Mouse (Mus musculus): ENCODE measurements around the gene Nfkbiz.
A peak's percentile ranks its signal among the peaks of the same experiment; 100 is the strongest.

The Nfkbiz gene

GRCm38 (mm10) chr16:55832040-55832439, 6.7 kb downstream of the Nfkbiz start:
- no peak for DNase-seq (ENCODE audit: low spot score)

GRCm38 (mm10) chr16:55831451-55831850, 7.2 kb downstream of the Nfkbiz start:
- no peak for DNase-seq (ENCODE audit: low spot score)

DNA sequence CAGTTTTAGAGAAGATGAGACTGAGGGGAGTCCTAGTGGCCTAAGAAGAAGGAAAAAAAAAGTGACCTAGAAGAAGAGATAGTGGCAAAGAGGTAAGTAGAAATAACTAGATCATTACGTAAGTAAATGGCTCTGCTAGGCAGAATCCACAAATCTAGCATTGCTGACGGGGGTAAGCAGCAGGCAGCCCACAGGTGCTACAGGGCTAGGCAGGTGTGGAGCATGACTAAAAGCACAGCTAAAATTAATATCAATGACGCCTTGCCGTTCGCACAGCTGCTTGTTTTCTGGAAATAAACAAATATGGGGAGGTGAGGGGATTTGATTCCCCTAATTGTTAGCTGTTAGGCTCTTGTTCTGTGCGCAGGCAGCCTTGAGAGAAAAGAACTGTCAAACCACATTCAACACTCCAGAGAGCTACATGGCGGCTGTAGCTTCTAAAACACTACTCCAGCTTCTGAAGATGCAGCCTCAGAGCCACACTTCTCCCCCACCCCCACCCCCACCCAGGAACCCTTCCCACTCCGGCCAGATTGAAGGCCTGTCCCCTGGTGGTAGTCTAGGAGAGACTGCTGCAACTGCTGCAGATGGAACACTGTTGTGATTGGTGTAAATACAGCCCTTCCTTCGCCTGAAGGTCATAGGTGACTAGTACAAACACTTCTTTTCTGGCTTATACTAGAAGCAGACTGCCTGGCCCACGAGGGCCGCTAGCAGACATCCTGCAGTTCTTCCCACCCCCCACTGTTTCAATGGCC, 15.1 kb downstream of the Nfkbiz start:
- peak; percentile 19 for DNase-seq (ENCODE audit: low spot score)

DNA sequence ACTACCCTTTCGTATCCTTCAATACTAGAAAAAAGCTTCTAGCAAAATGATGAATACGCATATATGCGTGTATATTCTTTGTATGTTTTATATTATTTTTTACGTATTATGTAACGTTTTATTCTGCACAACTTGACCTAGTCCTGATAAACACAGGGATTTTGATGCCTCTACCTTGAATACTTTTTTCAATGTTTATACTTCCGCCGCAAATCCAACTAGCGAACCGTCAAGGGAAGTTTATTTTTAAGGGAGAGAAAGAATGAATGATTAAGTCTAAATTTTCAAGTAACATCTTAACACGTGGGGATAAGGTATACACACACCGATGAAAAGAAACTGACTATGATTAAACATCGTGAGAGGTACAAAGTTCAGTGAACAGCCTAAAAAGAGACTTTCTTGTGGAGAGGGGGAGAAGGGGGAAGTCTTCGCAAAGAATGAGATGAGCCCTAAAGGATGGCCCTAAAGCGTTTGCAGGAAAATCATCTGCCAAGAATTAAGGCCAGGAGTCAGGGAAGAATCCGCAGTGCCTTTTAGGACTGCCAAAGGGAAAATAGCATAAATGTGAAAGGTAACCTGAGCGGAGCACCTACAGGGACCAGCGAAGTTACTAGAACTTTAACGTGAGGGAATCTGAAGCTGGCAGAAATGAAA, 15.8 kb downstream of the Nfkbiz start:
- DNase-seq (ENCODE audit: low spot score) = peak; percentile 5

DNA sequence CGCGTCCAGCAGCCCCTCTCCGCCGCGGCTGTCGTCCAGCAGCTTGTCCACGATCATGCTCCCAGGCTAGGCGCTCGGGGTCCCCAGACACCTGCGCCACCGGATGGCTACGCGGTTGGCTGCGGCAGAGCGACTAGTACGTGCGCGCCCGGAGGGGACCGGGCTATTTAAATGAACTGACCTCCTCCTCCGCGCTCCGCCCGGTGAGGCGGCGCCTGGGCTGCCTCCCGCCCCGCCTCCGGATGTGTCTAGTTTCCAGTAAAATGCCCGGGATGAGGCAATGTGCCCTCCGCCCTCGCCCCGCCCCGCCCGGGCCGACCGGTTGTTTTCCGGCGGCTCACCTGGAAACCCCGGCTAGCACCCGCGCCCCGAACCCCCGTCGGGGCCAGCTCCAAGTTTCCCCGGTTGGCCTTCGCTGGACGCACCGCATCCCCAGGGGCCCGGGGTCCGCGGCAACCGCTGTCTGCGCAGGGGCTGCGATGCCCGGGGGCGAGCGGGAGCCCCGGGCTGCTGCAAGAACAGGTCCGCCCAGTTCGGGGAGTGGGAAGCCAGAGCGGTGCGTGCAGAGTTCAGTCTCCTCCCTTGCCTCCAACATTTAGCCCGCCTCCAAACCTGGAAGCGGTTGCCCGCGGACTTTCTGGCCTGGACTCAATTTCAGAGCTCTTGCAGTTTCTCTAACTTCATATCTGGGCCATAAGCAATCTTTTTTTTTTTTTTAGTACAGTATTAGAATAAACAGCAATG, 16.5 kb downstream of the Nfkbiz start:
- peak; percentile 91 for DNase-seq (ENCODE audit: low spot score)

GRCm38 (mm10) chr16:55821571-55821981, 17.1 kb downstream of the Nfkbiz start:
- DNase-seq (ENCODE audit: low spot score) = peak; percentile 48

DNA sequence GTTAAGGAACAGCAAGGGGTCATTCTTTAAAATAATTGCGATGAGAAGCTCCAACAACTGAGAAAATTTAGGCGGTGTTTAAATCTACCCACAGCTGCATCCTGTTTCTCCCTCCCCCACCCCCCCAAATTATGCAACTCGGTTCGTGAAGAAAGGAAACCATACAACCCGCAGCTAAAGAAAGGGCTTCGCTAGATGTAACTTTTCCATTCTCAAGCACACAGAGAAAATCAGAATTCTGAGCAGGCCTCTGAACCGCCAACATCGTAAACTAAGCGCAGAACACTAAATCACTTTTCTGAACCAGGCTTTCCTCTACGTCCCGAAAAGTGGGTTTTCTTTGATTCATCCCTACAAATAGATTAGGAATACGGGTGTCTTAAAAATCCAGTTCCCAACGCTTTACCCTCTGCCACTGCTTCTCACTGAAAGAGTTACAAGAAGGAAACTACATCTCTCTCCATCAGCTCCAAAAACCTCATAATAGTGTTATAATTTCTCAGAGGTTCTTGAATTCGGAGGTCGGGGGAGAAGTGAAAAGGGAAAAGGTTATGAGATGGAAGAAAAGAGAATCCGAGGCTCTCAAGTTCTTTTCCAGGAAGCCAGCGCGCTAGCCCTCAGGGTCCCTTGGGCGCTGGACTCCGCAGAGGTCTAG, 17.7 kb downstream of the Nfkbiz start:
- DNase-seq (ENCODE audit: low spot score) = peak; percentile 34

DNA sequence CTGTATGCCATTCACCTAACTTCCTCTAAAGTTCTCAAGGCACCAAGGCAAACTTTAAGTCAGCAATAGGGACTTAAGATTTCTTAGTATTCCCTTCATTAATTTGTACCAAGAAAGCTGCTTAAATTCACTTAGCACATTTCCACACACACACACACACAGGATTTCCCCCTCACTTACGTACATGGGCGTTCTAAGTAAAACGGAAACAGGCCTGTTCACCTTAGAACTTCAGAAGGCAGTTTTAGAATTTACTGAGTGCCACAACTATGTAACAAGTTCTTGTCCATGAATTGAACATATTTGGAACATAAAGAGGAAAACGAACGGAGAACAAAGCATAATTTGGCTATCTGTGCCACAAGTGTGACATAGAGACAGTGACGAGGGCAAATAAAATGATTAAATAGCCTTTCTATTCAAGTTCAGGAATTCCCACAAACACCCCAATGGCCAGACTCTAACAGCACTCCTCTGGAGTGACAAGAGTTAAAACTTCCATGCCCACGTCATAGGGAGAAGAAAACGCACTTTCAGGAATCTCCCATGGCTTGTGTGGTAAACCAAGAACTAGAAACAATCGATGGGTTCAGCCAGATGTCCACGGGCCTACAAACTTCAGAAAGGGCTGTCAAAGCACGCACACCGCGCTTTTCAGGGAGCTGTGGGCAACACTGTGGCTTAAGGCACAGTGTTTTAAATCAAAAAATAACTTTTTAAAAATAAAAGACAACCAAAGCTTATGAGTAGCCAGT, 18.4 kb downstream of the Nfkbiz start:
- peak; percentile 23 for DNase-seq (ENCODE audit: low spot score)

DNA sequence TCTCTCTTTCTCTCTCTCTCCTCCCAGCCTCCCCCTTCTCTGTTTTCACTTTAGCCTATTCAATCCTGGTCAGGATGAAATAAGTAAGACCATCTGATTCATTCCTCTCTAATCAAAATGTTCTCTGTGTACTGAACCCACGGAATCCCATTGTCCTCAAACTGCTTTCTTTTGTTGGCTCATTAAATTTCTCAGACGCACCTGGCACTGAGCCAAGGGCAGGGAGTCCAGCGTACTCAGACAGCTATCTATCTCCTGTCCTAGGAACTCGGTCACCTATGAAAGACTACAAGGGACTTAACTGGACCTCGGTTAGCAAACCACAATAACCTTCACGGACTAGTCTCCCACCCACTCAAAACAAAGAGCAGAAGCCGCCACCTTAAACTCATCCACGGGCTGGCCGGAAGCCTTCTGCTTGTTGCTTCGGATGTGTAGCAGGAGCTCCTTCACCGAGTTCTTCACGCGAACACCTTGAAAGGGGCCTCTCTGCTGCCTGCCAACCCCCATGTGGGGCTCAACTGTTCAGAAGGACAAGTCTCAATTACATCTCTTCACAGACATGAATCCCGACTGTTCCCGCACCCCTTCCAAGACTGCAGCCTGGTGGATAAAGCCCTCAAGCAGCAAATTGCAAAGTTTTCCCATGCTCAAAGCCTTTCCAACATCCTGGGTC, 19.4 kb downstream of the Nfkbiz start:
- no peak for DNase-seq (ENCODE audit: low spot score)

DNA sequence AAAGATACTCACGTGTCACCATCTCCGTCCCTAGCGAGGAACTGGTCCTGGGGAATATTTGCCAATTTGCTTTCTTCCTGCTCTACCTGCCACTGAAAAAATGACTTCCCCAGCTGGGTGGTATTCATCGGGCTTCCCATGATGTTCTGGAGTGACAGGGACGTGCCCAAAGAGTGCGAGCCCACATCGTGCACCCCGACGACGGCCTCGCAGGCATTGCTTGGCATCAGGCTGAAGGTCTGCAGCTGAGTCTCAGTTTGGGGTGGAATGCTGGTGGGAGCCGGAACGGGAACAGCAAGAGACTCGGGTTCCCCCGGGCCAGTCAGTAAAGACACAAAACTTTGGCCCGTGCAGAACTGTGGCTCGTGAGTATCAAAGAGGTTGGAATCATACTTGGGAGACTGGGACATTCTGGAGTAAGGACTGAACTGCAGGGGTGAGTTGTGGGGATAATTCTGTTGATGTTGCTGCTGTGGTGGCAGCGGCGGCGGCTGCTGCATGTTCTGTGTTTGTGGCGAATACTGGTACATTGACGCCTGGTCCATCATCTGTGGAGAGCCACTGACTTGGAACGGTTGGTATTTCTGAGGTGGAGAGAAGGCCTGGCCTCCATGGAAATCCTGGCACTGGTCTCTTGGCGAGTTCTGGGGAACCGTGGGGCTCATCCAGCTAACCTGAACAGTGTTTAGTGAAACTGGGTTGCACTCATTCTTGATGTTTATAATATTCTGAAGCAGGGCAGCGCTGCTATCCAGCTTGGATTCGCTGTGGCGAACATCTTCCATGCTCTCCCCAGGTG, 20.8 kb downstream of the Nfkbiz start:
- DNase-seq (ENCODE audit: low spot score) = no peak

- no peak for DNase-seq (ENCODE audit: low spot score)
Observed at GRCm38 (mm10) chr16:55816202-55816941, 22.3 kb downstream of the Nfkbiz start.

- DNase-seq (ENCODE audit: low spot score) = no peak
Observed at GRCm38 (mm10) chr16:55815466-55815865, 23.2 kb downstream of the Nfkbiz start.

- DNase-seq (ENCODE audit: low spot score) = no peak
Observed at GRCm38 (mm10) chr16:55814686-55815085, 24.0 kb downstream of the Nfkbiz start.

DNA sequence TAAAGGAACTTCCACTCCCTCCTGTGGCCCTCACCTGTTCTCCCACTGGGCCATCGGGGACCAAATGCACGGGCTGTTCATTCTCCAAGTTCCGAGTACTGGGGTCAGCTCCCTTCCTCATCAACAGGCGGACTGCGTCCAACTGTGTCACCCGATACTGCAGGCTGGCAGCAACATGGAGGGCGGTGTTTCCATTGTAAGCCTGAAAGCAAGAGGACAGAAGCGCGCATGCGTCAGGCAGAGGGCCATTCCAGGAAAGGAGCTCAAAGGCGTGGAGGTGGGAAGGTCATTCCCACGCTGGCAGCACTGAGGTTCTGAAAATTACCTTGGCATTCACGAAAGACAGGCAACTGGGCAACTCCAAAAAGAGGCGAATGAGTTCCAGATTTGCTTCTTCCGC, 24.8 kb downstream of the Nfkbiz start:
- no peak for DNase-seq (ENCODE audit: low spot score)

- DNase-seq (ENCODE audit: low spot score) = no peak
Observed at GRCm38 (mm10) chr16:55811792-55812191, 26.9 kb downstream of the Nfkbiz start.

DNA sequence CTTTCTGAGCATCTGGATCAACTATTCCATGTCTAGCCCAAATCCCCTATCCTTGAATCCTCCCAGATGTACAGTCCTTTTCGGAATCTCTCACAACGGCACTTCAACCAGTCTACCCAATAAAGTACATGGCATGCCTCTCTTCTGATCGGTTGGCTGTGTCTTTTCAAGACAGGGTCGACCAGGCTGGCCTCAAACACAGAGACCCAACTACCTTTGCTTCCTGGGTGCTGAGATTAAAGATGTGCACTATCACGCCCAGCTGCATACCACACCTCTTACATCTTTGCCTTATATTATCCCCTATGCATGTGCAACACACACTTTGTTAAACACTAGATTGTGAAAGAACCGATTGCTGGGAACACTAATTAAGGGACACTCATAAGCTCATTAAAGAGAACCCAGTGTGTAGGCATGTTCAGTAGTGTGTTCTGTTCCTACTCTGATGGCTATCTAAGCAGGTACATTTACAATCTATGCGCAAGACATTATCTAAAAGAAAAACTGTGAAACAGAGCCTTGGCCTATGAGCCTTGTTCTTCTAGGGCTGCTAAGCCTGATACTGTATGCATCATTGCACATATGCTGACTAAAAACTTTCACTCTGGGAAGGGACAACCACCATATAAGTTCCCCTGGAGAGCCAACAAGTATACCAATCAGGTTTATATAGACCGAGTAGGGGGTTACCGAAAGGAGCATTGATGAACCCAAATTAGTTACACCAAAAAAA, 28.8 kb downstream of the Nfkbiz start:
- no peak for DNase-seq (ENCODE audit: low spot score)

GRCm38 (mm10) chr16:55809345-55809744, 29.4 kb downstream of the Nfkbiz start:
- DNase-seq (ENCODE audit: low spot score) = no peak

GRCm38 (mm10) chr16:55807505-55807932, 31.2 kb downstream of the Nfkbiz start:
- DNase-seq (ENCODE audit: low spot score) = peak; percentile 5

GRCm38 (mm10) chr16:55804799-55805198, 33.9 kb downstream of the Nfkbiz start:
- no peak for DNase-seq (ENCODE audit: low spot score)

All from embryo, embryonic 10.5 days (tissue).